Mouse (Mus musculus) adrenal gland, postnatal 36 days (tissue): Measurements from ENCODE around the gene Dusp28. TPM values are rescaled to one million over a fixed set of nuclear protein-coding genes. Genes with fewer than 3 reads are reported as not detected.
A peak's percentile ranks its signal among the peaks of the same experiment; 100 is the strongest.

Experiments
- DNase-seq, 2 experiments: peaks; one replicate each; pipeline ENCODE4 v3.0.0; 2021; ENCODE audit warnings: mixed read lengths in 1 of 2
- total RNA-seq, 2 experiments: library from RNA; stranded (reverse); gene quantifications; 2 replicates each; pipeline ENCODE4 v1.2.3; 2021

The Dusp28 gene
- total RNA-seq, 2 experiments from 2014 or later = 12.0 to 13.7 TPM

DNA sequence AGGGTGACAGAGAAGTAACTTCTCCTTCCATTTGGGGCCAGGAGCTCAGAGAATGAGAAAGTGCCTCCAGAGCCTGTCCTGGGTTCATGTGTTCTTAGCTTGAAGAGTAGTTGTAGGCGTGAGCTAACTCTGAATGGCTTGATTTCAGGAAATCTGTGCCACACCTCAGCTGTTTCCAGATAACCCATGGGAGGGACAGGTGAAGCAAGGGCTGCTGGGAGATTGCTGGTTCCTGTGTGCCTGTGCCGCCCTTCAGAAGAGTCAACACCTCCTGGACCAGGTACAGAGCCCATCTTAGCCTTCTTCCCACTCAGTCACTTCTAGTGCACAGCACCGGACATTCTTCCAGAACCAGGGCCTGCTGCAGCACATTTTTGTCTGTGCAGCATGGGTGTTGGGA lies 31.0 kb downstream of the Dusp28 start:
- no peak for DNase-seq

DNA sequence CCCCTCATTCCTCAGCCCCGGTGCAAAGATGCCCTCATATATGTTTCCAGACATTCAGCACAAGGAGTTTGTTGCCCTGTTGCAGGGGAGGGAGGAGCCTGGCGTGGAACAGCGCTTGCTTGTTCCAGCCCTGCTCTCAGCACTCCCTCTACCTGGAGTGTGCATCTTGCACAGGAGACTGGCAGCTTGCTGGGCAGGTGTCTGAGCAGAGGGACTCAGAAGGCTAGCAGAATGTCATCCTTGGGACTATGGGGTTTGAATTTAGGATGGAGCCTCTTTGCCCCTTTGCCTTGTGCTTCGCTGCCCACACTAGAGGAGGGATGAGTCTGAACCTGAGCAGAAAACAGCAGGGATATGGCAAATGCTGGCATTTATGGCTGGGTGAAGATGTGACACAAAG lies 33.0 kb downstream of the Dusp28 start:
- DNase-seq = no peak

- DNase-seq = no peak
These were observed 36.6 kb downstream of the Dusp28 start for GRCm38 (mm10) chr1:92943219-92943989.

- DNase-seq = no peak
These were observed 41.2 kb downstream of the Dusp28 start for GRCm38 (mm10) chr1:92947966-92948365.

DNA sequence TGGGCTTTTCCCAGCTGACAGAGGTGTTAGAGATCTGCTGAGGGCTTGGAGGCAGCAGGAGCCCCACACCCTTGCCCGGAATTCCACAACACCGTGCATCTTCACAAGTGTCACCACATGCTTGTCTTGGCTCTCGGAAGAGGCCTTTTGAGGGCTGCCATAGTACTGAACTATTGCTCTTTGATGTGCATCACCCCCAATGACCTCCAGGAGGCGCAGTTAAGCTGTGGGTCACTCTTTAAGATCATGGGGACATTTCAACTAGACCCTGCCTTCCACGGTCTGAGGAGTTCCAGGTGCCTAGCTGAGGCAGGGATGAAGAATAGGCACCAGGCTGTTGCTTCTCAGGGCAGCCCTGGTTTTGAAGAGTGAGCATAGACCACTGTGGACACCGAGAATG lies 42.6 kb downstream of the Dusp28 start:
- DNase-seq = peak; percentile 18 to 34

DNA sequence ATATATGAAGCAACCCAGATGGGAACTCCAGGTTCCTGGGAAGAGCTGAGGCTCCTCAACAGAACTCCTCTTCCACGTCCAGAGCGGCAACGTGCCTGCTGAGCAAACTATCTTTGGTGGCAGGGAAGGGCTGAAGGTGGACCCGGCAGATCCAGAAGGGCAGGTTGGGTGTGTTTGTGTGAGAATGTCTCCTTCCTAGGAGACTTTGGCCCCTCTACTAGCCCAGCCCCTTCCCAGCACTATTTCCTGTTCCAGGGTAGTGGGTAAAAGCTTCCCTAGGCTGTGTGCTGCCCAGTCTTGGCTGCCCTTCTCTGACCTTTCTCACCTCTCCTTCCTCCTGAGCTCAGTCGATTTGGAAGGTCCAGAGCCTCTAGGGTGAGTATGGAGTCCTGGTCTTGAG lies 43.8 kb downstream of the Dusp28 start, which contains the start of gene Gpr35:
Gene Gpr35, plus strand, starts transcription at position 259 of the 400 bp plus-strand sequence.
- no peak for DNase-seq

DNA sequence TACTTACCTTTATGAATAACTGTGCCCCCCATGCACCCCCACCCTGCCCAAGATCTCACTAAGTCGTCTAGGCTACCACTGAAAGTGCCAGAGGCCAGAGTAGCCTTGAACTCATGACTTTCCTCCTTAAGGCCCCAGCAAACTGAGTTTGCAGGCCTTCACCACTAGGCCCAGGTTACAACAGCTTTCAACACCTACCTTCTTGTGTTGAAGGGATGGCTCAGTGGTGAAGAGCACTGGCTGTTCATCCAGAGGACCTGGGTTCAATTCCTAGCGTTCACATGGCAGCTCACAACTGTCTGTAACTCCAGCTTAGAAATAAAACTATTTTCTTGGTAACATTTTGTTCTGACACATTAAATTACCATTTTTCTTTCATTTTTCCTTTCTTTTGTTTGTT lies 46.9 kb downstream of the Dusp28 start:
- DNase-seq = no peak

DNA sequence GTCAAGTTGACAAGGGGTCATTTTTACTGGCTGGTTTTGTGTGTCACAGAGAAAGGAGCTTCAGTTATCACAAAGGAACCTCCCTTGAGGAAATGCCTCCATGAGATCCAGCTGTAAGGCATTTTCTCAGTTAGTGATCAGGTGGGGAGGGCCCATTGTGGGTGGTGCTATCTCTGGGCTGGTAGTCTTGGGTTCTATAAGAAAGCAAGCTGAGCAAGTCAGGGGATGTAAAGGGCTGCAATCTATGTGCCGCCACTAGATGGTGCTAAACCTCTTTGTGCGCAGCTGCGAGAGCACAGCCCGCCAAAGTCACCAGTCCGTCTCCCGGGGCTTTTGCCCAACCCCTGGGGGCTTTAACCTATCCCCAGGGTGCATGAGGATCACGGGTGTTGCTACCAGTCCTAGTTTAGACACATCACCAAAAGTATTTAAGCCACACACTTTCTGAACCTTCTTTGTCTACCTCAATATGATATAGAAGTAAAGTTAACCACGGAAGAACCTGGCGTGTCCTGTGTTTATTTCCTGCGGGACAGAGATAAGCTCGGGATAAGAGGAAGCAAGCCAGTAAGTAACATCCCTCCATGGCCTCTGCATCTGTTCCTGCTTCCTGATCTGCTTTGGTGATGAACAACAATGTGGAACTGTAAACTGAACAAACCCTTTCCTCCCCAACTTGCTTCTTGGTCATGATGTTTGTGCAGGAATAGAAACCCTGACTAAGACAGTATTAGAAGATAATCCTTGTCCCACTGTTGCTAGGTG lies 50.0 kb downstream of the Dusp28 start:
- DNase-seq = peak; percentile 67 to 74

Other genes with a start within 250 kb of the Dusp28 start
- 10 to 100 TPM; 61.7 to 73.1 TPM for gene Gpc1, start 75.3 kb upstream of the Dusp28 start, total RNA-seq
- gene Ankmy1, start 4.1 kb upstream of the Dusp28 start, total RNA-seq = 1 to 10 TPM in 1 of 2 experiments, under 1 TPM in 1; 0.93 to 1.0 TPM
- 10 to 100 TPM; 66.5 to 79.4 TPM for gene Rnpepl1, start 3.8 kb downstream of the Dusp28 start, total RNA-seq
- 10 to 100 TPM; 16.0 to 16.7 TPM for gene Capn10, start 27.4 kb downstream of the Dusp28 start, total RNA-seq
- 1 to 10 TPM in 1 of 2 experiments, under 1 TPM in 1; 0.53 to 1.9 TPM for gene Gpr35, start 43.9 kb downstream of the Dusp28 start, total RNA-seq
- not detected for gene Aqp12, start 99.4 kb downstream of the Dusp28 start, total RNA-seq
- 10 to 100 TPM; 20.7 to 27.9 TPM for gene Kif1a, start 195.0 kb downstream of the Dusp28 start, total RNA-seq
- not detected for gene Agxt, start 228.3 kb downstream of the Dusp28 start, total RNA-seq